Mouse (Mus musculus) spleen, adult 2 months (tissue): ENCODE measurements around the gene Naglu. TPM values are rescaled to one million over a fixed set of nuclear protein-coding genes. Genes with fewer than 3 reads are reported as not detected.

Source experiments
- DNase-seq, 2 experiments: peaks; one replicate each; pipeline versions ENCODE4 v3.0.0 to v3.0.0-alpha.2; 2012 to 2021; ENCODE audit warnings: low spot score in 2 of 2, low read depth in 1 of 2
- H3K27ac ChIP-seq: fragments of 200-500 bp; 2 replicates; pipeline ENCODE4 v1.5.1; 2012; ENCODE audit warnings: low read length, inconsistent platforms; ENCODE audit not compliant: insufficient read depth
- H3K27me3 ChIP-seq: fragments of 200-500 bp; 2 replicates; pipeline ENCODE4 v1.6.1; 2012; ENCODE audit warnings: mild to moderate bottlenecking, moderate library complexity, low read length, inconsistent platforms; ENCODE audit not compliant: control insufficient read depth, insufficient read depth
- H3K36me3 ChIP-seq: fragments of 200-500 bp; 2 replicates; pipeline ENCODE4 v1.6.1; 2012; ENCODE audit warnings: mild to moderate bottlenecking, low read length, inconsistent platforms; ENCODE audit not compliant: control insufficient read depth, insufficient read depth
- H3K4me1 ChIP-seq: fragments of 200-500 bp; 2 replicates; pipeline ENCODE4 v1.6.1; 2011; ENCODE audit warnings: inconsistent platforms; ENCODE audit not compliant: control insufficient read depth, insufficient read depth, insufficient read length
- H3K4me3 ChIP-seq: fragments of 200-500 bp; 2 replicates; pipeline ENCODE4 v1.5.1; 2011; ENCODE audit warnings: mild to moderate bottlenecking, inconsistent platforms; ENCODE audit not compliant: insufficient read depth, insufficient read length; ENCODE audit errors: extremely low read depth
- CTCF ChIP-seq: fragments of 200-500 bp; IDR thresholded peaks from 2 replicates; pipeline ENCODE4 v1.5.1; 2011; ENCODE audit warnings: mild to moderate bottlenecking, inconsistent platforms; ENCODE audit not compliant: insufficient read depth, insufficient read length, insufficient replicate concordance; ENCODE audit errors: extremely low read depth
- POLR2A ChIP-seq: fragments of 200-500 bp; IDR thresholded peaks from 2 replicates; pipeline ENCODE4 v1.6.1; 2011; ENCODE audit warnings: low read depth, low read length, inconsistent platforms
- WGBS: fragments of 180-500 bp; shearing (Covaris S2); methylation state at CpG from one replicate; pipeline ENCODE4 v1.1.7; 2018; 5-methylcytosine and 5-hydroxymethylcytosine counted together
- polyA plus RNA-seq: library from polyadenylated mRNA; depleted of rRNA; stranded (reverse); fragments of >200 nt; gene quantifications from 2 replicates; pipeline ENCODE4 v1.2.3, GENCODE M21; 2012

Naglu gene
- polyA plus RNA-seq, 1 experiment, result 28.6 TPM

DNA sequence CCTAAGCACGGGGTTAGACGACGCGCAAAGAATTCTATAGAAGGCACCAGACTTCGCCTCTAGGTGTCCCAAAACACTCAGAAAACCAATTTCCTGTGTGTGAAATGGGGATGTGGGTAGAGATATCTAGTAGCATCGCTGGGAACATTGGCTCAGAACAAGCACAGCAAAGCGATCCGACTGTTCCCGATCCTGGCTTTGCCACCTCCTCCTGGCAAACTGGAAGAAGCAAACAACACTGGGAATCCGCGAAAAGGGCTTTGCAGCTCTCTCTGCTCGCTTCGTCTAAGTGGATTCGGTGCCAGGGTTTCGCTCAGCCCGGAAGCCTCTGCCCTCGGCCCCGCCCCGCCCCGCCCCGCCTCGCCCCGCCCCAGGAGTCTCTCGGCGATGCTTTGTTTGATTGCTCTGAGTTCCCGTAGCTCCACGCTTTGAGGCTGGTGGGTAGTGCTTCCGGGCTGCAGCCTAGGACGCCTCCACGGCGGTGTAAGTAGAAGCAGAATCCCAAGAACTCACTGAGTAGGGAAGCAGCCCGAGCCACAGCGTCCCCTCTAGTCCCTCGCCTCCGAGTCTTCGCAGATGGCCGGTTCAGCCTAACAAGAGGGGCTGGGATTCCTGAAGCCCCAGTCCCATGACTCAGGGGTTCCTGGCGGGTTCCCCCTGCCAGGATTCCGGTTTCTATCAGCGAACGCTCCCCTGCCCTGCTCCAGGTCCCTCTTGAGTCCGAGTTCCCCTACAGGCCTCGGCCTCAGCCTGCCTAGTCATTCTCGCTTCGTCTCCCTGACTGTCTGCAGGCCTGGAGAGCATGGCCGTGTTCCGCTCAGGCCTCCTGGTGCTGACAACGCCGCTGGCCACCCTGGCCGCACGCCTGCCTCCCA lies 12.6 kb downstream of the Naglu start, which contains the start of gene Coasy:
Gene Coasy, plus strand, starts transcription at position 358 of the 875 bp plus-strand sequence.
- Histone ChIP-seq H3K4me3 (peak within 1 kb of the TSS; percentile 84), H3K27me3 (peaks cover 6% of the 10 kb centered on the region), H3K4me1 (peaks cover 12% of the 10 kb centered on the region; the same call in 1 of the 2 replicates), H3K27ac (peak within 1 kb of the TSS; percentile 89), H3K36me3 (peaks cover 2% of the 10 kb centered on the region; the same call in 1 of the 2 replicates)
- TF ChIP-seq POLR2A (peak; percentile 67), CTCF (peak; percentile 17; the same call in 1 of the 2 replicates)
- under 1% methylated on average over 51 of the region's 51 CpGs for WGBS
- peak; percentile 82 to 87 for DNase-seq

- 41% methylated on average over 19 of the region's 19 CpGs for WGBS
- TF ChIP-seq POLR2A, result no peak
- TF ChIP-seq CTCF, result no peak
- H3K27ac ChIP-seq, result peak overlapping the region; percentile 83
- H3K36me3 ChIP-seq, result peaks cover 2% of the 10 kb centered on the region; the same call in 1 of the 2 replicates
- DNase-seq, result no peak
- H3K4me1 ChIP-seq, result peaks cover 17% of the 10 kb centered on the region; the same call in 1 of the 2 replicates
- H3K4me3 ChIP-seq, result peak overlapping the region; percentile 84
- peaks cover 6% of the 10 kb centered on the region for H3K27me3 ChIP-seq
Observed at GRCm38 (mm10) chr11:101083083-101083697, 13.4 kb downstream of the Naglu start.

DNA sequence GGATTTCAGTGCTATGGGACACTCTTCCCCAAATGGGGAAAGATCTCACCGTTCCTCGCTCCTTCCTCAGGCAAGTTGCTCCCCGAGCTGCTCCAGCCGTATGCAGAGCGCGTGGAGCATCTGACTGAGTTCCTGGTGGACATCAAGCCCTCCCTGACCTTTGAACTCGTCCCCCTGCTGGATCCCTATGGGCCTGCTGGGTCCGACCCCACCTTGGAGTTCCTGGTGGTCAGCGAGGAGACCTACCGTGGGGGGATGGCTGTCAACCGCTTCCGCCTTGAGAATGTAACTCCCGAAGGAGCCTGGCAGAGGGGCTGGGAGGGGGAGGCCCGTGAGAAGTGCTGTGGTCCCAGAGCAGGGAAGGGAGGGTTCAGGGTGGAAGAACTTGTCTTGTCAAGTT lies 14.4 kb downstream of the Naglu start:
- Histone ChIP-seq H3K36me3 (peaks cover 6% of the 10 kb centered on the region), H3K27ac (no peak overlapping the region), H3K4me3 (no peak overlapping the region), H3K4me1 (peaks cover 17% of the 10 kb centered on the region; the same call in 1 of the 2 replicates), H3K27me3 (peaks cover 4% of the 10 kb centered on the region)
- no peak for DNase-seq
- 93% methylated on average over 14 of the region's 14 CpGs for WGBS
- TF ChIP-seq POLR2A (no peak), CTCF (no peak)

DNA sequence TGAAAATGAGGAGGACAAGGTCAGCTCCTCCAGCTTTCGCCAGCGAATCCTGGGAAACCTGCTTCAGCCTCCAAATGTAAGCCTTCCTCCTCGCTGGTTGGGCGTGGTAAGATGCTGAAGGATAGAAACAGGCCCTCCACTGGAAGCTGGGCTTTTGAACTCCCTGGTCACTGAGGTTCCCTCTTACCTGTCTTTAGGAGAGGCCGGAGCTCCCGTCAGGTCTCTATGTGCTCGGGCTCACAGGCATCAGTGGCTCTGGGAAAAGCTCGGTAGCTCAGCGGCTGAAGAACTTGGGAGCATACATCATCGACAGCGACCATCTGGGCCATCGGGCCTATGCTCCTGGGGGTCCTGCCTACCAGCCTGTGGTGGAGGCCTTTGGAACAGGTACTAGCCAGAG lies 15.0 kb downstream of the Naglu start:
- TF ChIP-seq CTCF, result no peak
- TF ChIP-seq POLR2A, result no peak
- Histone ChIP-seq H3K27ac (no peak overlapping the region), H3K27me3 (peaks cover under 1% of the 10 kb centered on the region; the same call in 1 of the 2 replicates), H3K36me3 (peaks cover 10% of the 10 kb centered on the region), H3K4me1 (peaks cover 17% of the 10 kb centered on the region; the same call in 1 of the 2 replicates), H3K4me3 (no peak overlapping the region)
- DNase-seq, result no peak
- 97% methylated on average over 12 of the region's 12 CpGs for WGBS

DNA sequence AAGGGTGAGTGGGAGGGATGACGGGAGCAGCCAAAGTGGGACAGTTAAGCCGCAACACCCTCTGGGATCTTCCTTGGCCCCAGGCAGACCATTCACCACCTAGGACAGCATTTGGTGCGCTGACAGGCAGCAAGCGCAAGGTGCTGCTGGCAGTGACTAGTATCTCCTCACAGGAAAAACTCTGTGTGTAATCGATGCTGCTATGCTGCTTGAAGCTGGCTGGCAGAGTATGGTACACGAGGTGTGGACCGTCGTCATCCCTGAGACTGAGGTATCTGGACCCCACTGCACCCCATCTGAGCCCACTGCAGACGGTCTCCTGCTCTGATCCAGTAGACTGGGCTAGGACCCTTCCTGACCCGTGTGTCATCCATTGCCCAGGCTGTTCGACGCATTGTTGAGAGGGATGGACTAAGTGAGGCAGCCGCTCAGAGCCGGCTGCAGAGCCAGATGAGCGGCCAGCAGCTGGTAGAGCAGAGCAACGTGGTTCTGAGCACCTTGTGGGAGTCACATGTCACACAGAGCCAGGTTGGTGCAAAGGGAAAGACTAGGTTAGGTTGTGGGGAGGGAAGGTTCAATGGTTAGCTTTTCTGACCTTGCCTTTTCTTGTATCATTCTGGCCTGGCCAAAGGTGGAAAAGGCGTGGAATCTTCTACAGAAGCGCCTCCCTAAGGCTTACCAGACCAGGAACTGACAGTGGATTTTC lies 16.0 kb downstream of the Naglu start:
- 95% methylated on average over 18 of the region's 18 CpGs for WGBS
- DNase-seq, result no peak
- H3K27ac ChIP-seq, result no peak overlapping the region
- peaks cover 16% of the 10 kb centered on the region for H3K36me3 ChIP-seq
- TF ChIP-seq POLR2A, result no peak
- TF ChIP-seq CTCF, result no peak
- H3K4me1 ChIP-seq, result peaks cover 17% of the 10 kb centered on the region; the same call in 1 of the 2 replicates
- no peaks in the 10 kb centered on the region for H3K27me3 ChIP-seq
- no peak overlapping the region for H3K4me3 ChIP-seq

DNA sequence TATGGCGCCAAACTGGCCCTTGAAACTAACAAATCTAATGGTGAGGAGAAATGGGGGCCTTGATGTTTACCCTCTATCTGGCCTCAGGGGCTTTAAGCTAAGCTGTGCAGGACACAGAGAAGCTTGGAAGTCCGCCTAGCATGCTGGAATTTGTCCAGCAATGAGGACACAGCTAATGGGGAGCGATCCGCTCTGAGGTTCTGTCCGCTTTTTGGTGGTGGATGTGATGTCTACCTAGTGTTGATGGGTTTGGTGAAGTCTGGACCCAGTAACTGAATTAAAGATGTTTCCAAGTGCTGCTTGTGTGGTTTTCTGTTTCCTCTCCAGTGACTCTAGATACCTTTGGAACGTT lies 16.5 kb downstream of the Naglu start:
- 80% methylated on average over 6 of the region's 6 CpGs for WGBS
- Histone ChIP-seq H3K4me3 (no peak overlapping the region), H3K27me3 (no peaks in the 10 kb centered on the region), H3K36me3 (peaks cover 19% of the 10 kb centered on the region), H3K4me1 (peaks cover 17% of the 10 kb centered on the region; the same call in 1 of the 2 replicates), H3K27ac (no peak overlapping the region)
- no peak for TF ChIP-seq POLR2A
- TF ChIP-seq CTCF, result no peak
- no peak for DNase-seq
